Mouse (Mus musculus): ENCODE data around the gene Rab3ip. TPM values are rescaled to one million over a fixed set of nuclear protein-coding genes. Genes with fewer than 3 reads are reported as not detected.

Gene Rab3ip
- polyA plus RNA-seq, 1 experiment from 2014 or later = 14.4 TPM

DNA sequence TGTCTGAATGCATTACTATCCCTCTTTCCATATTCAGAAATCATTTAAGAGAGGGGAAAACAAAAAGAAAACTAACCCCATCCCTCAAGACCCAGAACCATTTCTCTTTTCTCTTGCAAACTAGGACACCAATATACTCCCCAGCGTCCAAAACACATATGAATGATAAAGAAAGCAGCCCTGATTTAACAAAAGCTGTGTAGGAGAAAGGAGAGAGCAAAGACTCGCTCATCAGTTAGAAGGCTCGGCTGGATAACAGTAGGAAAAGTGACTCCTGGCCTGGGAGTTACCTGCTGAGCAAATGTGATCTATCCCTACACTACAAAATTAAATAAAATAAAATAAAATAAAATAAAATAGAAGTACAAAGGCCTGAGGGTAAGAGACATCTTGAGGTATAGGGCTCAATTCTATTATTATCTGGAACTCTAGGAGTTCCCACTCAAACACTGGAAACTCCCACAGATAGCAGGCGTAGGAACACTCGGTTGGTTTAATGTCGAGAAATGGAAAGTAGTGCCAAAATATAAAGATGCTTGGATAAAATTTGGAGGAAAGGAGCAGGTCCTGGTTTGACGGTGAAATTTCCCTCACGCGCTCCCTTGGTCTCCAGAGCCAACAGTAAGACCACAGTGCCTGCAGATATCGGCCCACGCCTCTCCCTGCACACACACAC, 6.1 kb upstream of the Rab3ip start:
- TF ChIP-seq EP300 (optimal IDR thresholded peaks at IDR 0.05) (no peak), CTCF (IDR thresholded peaks at IDR 0.05; ENCODE audit: low read depth) (no peak)
- no peak for ATAC-seq (ENCODE audit: low FRiP score, low TSS enrichment)
- Histone ChIP-seq H3K27me3 (ENCODE audit: control insufficient read depth, insufficient read depth, low read length) (no peaks in the 10 kb centered on the region), H3K4me2 (replicated peaks; ENCODE audit: low read depth) (no peak overlapping the region), H3K36me3 (ENCODE audit: control insufficient read depth, insufficient read depth, low read length) (no peaks in the 10 kb centered on the region), H3K27ac (replicated peaks) (no peak overlapping the region), H3K4me3 (ENCODE audit: low read depth, low read length) (no peak overlapping the region), H3K9ac (ENCODE audit: low read length) (no peak overlapping the region), H3K9me3 (ENCODE audit: control insufficient read depth, low read length) (no peaks in the 10 kb centered on the region), H3K4me1 (replicated peaks; ENCODE audit: control insufficient read depth, insufficient read depth) (no peaks in the 10 kb centered on the region)
- no peak for DNase-seq (ENCODE audit: low spot score)
- 94% methylated on average over 11 of the region's 11 CpGs for WGBS

DNA sequence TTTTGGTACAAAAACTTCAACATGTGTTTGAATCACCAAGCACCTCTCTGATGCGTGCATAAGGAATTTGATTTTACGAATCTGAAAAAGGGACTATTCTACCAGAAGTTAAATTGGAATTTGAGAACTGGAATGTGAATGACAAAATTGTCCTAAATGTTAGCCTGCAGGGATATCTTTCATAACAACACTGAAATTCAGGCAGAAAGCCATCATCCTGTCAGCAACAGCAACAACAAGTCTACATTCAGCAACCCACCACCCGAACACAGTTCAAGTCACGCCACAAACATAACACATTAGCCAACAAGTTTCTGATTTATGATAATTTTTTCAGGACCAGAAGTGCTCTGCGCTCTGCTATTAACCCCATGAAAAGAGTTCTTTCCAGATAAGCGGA, 4.6 kb upstream of the Rab3ip start:
- WGBS = 92% methylated on average over 6 of the region's 6 CpGs
- Histone ChIP-seq H3K9ac (ENCODE audit: low read length) (no peak overlapping the region), H3K4me1 (replicated peaks; ENCODE audit: control insufficient read depth, insufficient read depth) (no peaks in the 10 kb centered on the region), H3K9me3 (ENCODE audit: control insufficient read depth, low read length) (no peaks in the 10 kb centered on the region), H3K4me2 (replicated peaks; ENCODE audit: low read depth) (no peak overlapping the region), H3K27ac (replicated peaks) (no peak overlapping the region), H3K36me3 (ENCODE audit: control insufficient read depth, insufficient read depth, low read length) (no peaks in the 10 kb centered on the region), H3K27me3 (ENCODE audit: control insufficient read depth, insufficient read depth, low read length) (no peaks in the 10 kb centered on the region), H3K4me3 (ENCODE audit: low read depth, low read length) (no peak overlapping the region)
- TF ChIP-seq EP300 (optimal IDR thresholded peaks at IDR 0.05) (no peak), CTCF (IDR thresholded peaks at IDR 0.05; ENCODE audit: low read depth) (no peak)
- DNase-seq (ENCODE audit: low spot score) (no peak), ATAC-seq (ENCODE audit: low FRiP score, low TSS enrichment) (no peak)

DNA sequence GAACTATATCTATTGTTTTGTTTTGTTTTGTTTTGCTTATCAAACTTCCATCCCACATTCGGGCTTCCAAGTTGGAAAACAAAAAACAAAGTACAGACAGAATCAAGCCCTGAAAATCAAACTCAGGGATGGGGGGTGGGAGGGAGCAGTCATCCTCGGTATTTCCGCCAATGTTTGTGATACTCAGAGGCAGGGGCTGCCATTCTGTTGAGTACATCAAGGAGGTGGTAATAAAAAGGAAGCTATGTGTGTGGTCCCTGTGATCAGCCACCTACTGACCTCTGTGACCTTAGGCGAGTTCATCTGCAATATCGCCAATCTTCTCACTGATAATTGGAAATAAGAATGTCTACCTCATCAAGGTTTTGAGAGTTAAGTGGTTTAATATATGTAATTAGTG, 317 bp upstream of the Rab3ip start:
- Histone ChIP-seq H3K4me3 (ENCODE audit: low read depth, low read length) (peak overlapping the region; percentile 75), H3K36me3 (ENCODE audit: control insufficient read depth, insufficient read depth, low read length) (no peaks in the 10 kb centered on the region), H3K9me3 (ENCODE audit: control insufficient read depth, low read length) (no peaks in the 10 kb centered on the region), H3K9ac (ENCODE audit: low read length) (no peak overlapping the region), H3K27me3 (ENCODE audit: control insufficient read depth, insufficient read depth, low read length) (no peaks in the 10 kb centered on the region), H3K4me2 (replicated peaks; ENCODE audit: low read depth) (peak overlapping the region; percentile 98), H3K27ac (replicated peaks) (no peak overlapping the region), H3K4me1 (replicated peaks; ENCODE audit: control insufficient read depth, insufficient read depth) (no peaks in the 10 kb centered on the region)
- DNase-seq (ENCODE audit: low spot score) (no peak), ATAC-seq (ENCODE audit: low FRiP score, low TSS enrichment) (no peak)
- no peak for TF ChIP-seq CTCF (IDR thresholded peaks at IDR 0.05; ENCODE audit: low read depth)
- TF ChIP-seq EP300 (optimal IDR thresholded peaks at IDR 0.05) = no peak
- 22% methylated on average over 5 of the region's 5 CpGs for WGBS

DNA sequence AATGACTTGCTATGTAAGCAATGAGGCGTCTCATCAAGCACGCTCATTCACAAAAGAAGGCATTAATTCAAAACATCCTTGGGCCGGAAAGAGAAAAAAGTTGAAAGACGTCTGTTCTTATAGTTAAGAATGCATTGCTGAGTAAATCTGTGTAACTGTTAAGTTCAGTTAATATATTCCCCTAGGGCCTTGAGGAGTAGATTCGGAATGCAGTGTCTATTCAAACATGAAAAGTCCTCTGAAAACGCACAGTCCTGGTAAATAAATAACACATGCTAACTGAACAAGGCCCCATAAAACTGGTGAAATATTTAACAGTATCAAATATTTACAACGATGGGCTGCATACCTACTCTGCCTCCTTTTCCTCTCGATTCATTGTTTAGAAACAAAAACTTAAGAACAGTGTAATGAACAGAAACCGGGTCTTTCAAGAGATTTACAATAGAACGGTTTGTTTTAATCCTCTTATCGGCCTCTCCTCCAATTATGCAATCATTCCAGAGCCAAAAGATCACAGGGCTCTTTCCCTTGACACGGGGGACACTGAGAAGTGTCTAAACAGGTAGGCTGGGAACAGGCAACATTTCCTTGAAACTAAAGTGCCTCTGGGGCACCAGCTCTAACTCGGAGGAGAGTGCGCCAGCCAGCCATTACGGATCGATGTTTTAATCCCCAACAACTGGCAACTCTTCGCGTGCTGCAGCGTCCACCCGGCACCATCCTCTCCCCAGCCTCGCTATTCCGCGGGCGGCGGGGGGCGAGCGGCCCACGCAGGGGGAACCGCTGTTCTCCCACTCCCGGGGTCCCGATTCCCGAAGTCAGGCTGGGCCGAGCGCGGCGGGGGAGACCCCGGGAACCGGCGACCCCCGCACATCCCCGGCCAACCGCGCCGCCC, 1.2 kb downstream of the Rab3ip start:
- Histone ChIP-seq H3K27me3 (ENCODE audit: control insufficient read depth, insufficient read depth, low read length) (no peaks in the 10 kb centered on the region), H3K4me3 (ENCODE audit: low read depth, low read length) (peak overlapping the region; percentile 75), H3K27ac (replicated peaks) (peak overlapping the region; percentile 89), H3K9ac (ENCODE audit: low read length) (peak overlapping the region; percentile 76), H3K36me3 (ENCODE audit: control insufficient read depth, insufficient read depth, low read length) (no peaks in the 10 kb centered on the region), H3K9me3 (ENCODE audit: control insufficient read depth, low read length) (no peaks in the 10 kb centered on the region), H3K4me2 (replicated peaks; ENCODE audit: low read depth) (peak overlapping the region; percentile 98), H3K4me1 (replicated peaks; ENCODE audit: control insufficient read depth, insufficient read depth) (no peaks in the 10 kb centered on the region)
- DNase-seq (ENCODE audit: low spot score) (no peak), ATAC-seq (ENCODE audit: low FRiP score, low TSS enrichment) (no peak; the same call in 1 of the 2 replicates)
- TF ChIP-seq EP300 (optimal IDR thresholded peaks at IDR 0.05) = no peak
- 5% methylated on average over 44 of the region's 44 CpGs for WGBS

DNA sequence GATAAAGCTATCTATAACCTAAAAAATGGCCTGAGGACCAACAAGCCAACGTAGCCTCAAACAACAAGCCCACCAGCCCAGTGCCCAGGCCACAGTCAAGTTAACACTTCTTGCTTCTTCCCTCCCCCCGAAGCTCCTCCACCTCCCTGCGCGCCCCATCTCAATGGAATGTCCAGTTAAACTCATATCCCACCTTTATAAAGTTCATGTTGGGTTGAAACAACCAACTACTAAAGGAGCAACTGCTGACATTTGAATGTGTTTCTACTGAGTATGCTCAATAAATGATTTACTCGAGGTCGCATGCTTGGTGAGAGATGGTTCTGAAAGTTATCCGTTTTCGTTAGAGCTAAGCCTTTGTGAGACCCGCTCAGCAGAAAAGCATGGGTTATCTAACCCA, 2.2 kb downstream of the Rab3ip start:
- no peak overlapping the region for H3K9ac ChIP-seq (ENCODE audit: low read length)
- no peak overlapping the region for H3K27ac ChIP-seq (replicated peaks)
- no peaks in the 10 kb centered on the region for H3K27me3 ChIP-seq (ENCODE audit: control insufficient read depth, insufficient read depth, low read length)
- TF ChIP-seq CTCF (IDR thresholded peaks at IDR 0.05; ENCODE audit: low read depth) (no peak), EP300 (optimal IDR thresholded peaks at IDR 0.05) (no peak)
- H3K4me3 ChIP-seq (ENCODE audit: low read depth, low read length) = no peak overlapping the region
- H3K36me3 ChIP-seq (ENCODE audit: control insufficient read depth, insufficient read depth, low read length) = no peaks in the 10 kb centered on the region
- ATAC-seq (ENCODE audit: low FRiP score, low TSS enrichment) = no peak
- H3K4me2 ChIP-seq (replicated peaks; ENCODE audit: low read depth) = no peak overlapping the region
- no peak for DNase-seq (ENCODE audit: low spot score)
- 65% methylated on average over 9 of the region's 9 CpGs for WGBS
- no peaks in the 10 kb centered on the region for H3K9me3 ChIP-seq (ENCODE audit: control insufficient read depth, low read length)
- H3K4me1 ChIP-seq (replicated peaks; ENCODE audit: control insufficient read depth, insufficient read depth) = no peaks in the 10 kb centered on the region

DNA sequence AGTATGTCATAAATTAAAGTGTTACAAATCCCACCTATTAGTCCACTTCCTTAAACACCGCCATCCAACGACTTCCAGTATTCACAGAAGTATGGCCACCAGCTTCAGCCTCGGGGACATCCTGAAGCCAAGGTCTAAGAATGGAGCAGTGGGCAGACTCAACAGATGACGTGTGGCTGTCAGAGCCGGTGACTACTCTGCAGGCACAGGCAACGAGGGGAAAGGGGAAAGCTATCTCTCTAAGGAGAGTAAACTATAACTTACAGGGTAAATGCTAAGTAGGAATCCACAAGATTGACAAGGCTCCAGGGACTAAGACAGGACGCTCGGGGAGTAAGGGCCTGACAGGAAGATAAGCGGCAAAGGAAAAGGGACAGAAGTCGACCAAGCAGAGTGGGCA, 5.6 kb downstream of the Rab3ip start:
- no peaks in the 10 kb centered on the region for H3K36me3 ChIP-seq (ENCODE audit: control insufficient read depth, insufficient read depth, low read length)
- H3K27ac ChIP-seq (replicated peaks) = no peak overlapping the region
- H3K27me3 ChIP-seq (ENCODE audit: control insufficient read depth, insufficient read depth, low read length) = no peaks in the 10 kb centered on the region
- TF ChIP-seq EP300 (optimal IDR thresholded peaks at IDR 0.05) = no peak
- TF ChIP-seq CTCF (IDR thresholded peaks at IDR 0.05; ENCODE audit: low read depth) = no peak
- H3K9ac ChIP-seq (ENCODE audit: low read length) = no peak overlapping the region
- H3K4me2 ChIP-seq (replicated peaks; ENCODE audit: low read depth) = no peak overlapping the region
- no peak for DNase-seq (ENCODE audit: low spot score)
- 59% methylated on average over 10 of the region's 10 CpGs for WGBS
- no peaks in the 10 kb centered on the region for H3K9me3 ChIP-seq (ENCODE audit: control insufficient read depth, low read length)
- no peaks in the 10 kb centered on the region for H3K4me1 ChIP-seq (replicated peaks; ENCODE audit: control insufficient read depth, insufficient read depth)
- H3K4me3 ChIP-seq (ENCODE audit: low read depth, low read length) = no peak overlapping the region
- no peak for ATAC-seq (ENCODE audit: low FRiP score, low TSS enrichment)
